Mouse (Mus musculus): ENCODE measurements at regions not wholly inside any gene's neighbourhood (a gene's known extent, or its start where the extent isn't known, plus 50 kb on each side); places are given as distances from the start of the nearest gene placed in this dataset.
A peak's percentile ranks its signal among the peaks of the same experiment; 100 is the strongest.

DNA sequence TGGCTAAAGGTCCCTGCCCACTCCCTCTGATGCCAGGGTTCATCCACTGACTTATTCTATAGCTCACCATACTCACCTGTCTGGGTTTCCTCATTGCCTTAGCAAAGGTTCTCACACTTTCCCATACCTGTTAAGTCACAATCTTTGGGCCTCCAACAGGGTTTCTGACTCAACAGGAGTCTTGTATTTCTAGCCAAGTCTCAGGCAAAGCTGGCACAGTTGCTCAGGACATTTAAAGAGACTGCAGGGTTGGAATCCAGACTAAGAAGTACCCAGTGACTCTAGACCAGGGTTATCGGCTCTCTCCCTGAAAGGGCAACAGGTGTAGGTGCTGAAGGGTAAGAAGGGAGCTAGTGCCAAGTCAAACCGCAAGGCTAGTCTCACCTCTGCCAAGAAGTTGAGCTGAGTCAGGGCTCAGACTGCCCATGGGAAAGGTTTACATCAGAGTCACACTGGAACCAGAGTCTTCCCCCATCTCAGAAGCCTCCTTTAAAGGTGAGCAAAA lies 622.4 kb downstream of the Rnf144a start:
- Histone ChIP-seq H3K4me1 (no peaks in the 10 kb centered on the region), H3K27ac (no peak overlapping the region), H3K9me3 (no peaks in the 10 kb centered on the region), H3K4me3 (no peak overlapping the region), H3K9ac (no peak overlapping the region), H3K36me3 (no peaks in the 10 kb centered on the region), H3K27me3 (no peaks in the 10 kb centered on the region), H3K4me2 (no peak overlapping the region)
- 88% methylated on average over 2 of the region's 2 CpGs for WGBS
- ATAC-seq (ENCODE audit: borderline replicate concordance, extremely low read depth, low FRiP score, low TSS enrichment), result no peak

DNA sequence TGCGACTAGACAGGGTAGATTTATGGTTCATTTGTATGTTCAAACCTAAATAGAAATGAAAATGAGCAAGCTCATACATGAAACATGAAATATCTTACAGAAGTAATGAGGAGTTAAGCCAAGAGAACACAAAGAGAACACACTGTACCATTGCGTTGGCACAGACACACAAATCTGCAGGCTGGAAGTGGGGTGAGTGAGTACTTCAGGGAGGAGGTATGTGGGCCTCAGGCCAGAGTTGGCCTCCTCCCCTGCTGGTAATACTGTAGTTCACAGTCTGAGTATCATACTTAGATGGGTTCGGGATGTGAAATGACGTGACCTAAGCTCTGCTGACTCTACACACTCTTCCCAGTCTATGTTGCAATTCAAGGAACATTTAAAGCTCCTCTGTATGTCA lies 624.1 kb downstream of the Rnf144a start:
- H3K4me1 ChIP-seq, result peaks cover 6% of the 10 kb centered on the region; the same call in 1 of the 2 replicates
- no peak for ATAC-seq (ENCODE audit: borderline replicate concordance, extremely low read depth, low FRiP score, low TSS enrichment)
- no peaks in the 10 kb centered on the region for H3K9me3 ChIP-seq
- H3K4me3 ChIP-seq, result no peak overlapping the region
- H3K4me2 ChIP-seq, result no peak overlapping the region
- 73% methylated on average over 4 of the region's 4 CpGs for WGBS
- no peaks in the 10 kb centered on the region for H3K36me3 ChIP-seq
- H3K27ac ChIP-seq, result no peak overlapping the region
- no peaks in the 10 kb centered on the region for H3K27me3 ChIP-seq
- H3K9ac ChIP-seq, result no peak overlapping the region

DNA sequence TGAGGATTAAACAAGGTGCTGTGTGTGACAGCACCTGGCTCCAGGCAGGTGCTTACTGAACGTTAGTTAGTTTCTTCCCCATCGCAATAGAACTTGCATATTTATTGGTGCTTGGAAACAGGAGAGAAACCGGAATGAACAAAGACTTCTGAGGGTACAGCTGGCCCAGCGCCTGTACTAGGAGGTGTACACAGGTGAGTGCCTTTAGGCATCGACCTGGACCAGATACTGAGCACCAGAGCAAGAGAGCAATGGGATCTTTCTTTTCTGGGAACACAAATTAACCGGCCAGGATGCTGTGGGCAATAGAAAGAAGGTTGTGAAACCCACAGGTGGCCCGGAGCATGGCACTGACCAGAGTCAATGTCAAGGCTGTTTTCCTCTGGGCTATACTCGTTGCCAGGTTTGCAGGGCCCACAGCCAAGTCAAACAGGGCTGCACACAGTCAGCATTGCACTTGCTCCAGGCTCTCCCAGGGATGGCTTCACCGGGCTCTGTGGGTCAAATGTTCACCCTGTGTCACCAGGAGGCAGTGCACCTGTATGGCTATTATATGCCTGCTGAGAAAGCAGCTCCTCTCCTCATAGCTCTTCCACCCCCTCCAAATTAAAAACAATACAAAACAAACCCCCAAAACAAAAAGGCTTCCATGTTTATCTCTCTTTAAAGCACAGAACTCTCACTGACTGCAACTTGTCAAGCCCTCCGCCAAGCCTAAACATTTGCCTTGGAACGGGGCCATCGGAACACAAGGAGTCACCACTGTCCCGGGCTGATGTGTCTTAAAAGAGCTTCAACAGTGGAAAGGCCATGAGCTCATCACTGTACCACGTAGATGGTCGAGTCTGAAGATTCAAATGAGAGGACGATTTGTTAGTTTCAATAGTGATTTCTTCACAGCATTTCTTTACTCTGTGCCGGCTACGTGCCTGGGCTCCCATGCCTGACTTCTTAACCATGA lies 629.1 kb downstream of the Rnf144a start:
- Histone ChIP-seq H3K9ac (no peak overlapping the region), H3K4me1 (peaks cover 15% of the 10 kb centered on the region; the same call in 1 of the 2 replicates), H3K4me3 (no peak overlapping the region), H3K4me2 (no peak overlapping the region), H3K36me3 (no peaks in the 10 kb centered on the region), H3K9me3 (no peaks in the 10 kb centered on the region), H3K27me3 (no peaks in the 10 kb centered on the region), H3K27ac (peak overlapping the region; percentile 10; the same call in 1 of the 2 replicates)
- peak; percentile 73; the same call in 1 of the 2 replicates for ATAC-seq (ENCODE audit: borderline replicate concordance, extremely low read depth, low FRiP score, low TSS enrichment)
- 51% methylated on average over 18 of the region's 18 CpGs for WGBS

DNA sequence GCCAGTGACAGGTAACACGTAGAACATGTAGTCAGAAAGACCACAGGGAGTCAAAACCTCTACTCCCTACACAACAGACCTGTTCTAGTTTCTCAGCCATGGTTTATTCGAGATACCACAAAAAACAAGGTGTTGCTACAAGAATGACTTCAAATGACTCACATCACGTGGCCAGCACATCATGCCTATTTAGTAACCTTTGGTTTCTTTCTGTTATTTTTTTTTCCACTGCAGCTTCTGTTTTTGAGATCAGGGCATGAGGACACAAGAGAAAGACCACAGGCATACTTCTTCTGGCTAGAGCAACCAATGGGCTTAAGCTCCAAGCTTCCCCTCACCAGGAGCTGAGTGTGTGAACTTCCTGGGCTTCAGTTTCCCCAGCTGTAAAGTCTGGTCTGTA lies 630.7 kb downstream of the Rnf144a start:
- 76% methylated on average over 3 of the region's 3 CpGs for WGBS
- Histone ChIP-seq H3K4me3 (no peak overlapping the region), H3K4me2 (no peak overlapping the region), H3K4me1 (peaks cover 15% of the 10 kb centered on the region; the same call in 1 of the 2 replicates), H3K9ac (no peak overlapping the region), H3K27ac (no peak overlapping the region), H3K9me3 (no peaks in the 10 kb centered on the region), H3K36me3 (no peaks in the 10 kb centered on the region), H3K27me3 (no peaks in the 10 kb centered on the region)
- no peak for ATAC-seq (ENCODE audit: borderline replicate concordance, extremely low read depth, low FRiP score, low TSS enrichment)

DNA sequence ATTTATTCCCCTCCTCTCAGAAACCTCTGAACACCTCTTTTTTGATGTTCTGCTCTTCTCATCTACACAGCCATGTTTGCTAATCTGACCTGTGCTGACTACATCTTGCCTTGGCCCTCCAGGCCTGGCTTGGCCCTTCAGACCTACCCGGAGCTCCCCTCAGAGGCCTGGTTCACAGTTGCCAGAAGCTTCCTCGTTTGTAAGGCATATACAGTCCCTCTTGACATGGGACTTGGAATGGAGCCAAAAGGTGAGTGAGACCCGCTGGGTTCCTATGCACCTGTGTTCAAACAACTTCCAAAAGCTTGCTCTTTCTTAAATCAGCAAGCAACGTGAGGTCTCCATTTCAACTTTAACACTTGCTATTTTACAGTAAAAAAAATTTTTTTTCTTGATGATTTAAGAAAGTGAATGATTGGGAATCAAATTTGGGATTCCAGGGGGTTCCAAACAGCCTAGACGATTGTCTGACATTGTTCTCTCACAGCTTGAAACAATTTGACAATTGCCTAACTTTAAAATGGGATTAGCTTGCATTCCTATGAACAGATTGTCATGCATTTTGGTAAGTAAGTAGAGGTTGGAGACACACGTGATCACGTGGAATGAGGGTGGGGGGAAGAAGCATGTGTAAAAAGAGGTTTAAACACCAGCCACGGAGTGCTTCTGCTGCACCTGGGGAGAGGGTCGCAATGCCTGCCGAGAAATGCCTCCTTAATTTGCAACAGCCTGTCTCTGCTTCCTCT lies 631.9 kb downstream of the Rnf144a start:
- ATAC-seq (ENCODE audit: borderline replicate concordance, extremely low read depth, low FRiP score, low TSS enrichment), result peak; percentile 39; the same call in 1 of the 2 replicates

DNA sequence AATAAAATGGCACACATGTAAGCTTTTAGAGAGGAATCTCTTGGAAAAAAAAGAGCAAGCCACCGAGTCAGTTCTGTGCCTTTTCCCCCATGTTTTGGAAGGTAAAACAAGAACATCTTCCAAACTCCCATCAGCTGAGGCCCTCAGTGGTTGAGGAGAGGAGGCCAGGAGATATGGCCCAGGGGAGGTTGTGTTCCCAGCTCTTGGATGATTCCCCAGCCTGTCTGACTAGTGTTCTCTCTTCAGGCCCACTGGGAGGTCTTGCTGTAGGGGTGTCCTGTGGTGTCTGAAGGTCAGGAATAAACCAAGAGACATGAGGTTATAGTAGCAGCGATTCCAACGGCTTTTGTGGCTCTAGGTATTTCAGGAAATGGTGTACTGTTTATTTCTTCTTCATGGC lies 643.2 kb downstream of the Rnf144a start:
- WGBS, result 88% methylated on average over 3 of the region's 3 CpGs
- Histone ChIP-seq H3K27ac (no peak overlapping the region), H3K9ac (no peak overlapping the region), H3K4me3 (no peak overlapping the region), H3K36me3 (no peaks in the 10 kb centered on the region), H3K4me1 (no peaks in the 10 kb centered on the region), H3K9me3 (no peaks in the 10 kb centered on the region), H3K4me2 (no peak overlapping the region), H3K27me3 (no peaks in the 10 kb centered on the region)
- ATAC-seq (ENCODE audit: borderline replicate concordance, extremely low read depth, low FRiP score, low TSS enrichment), result no peak

More for the DNA sequence above, 631.9 kb downstream of the Rnf144a start:
- Histone ChIP-seq H3K9me3 (no peaks in the 10 kb centered on the region), H3K4me1 (peaks cover 15% of the 10 kb centered on the region; the same call in 1 of the 2 replicates), H3K27ac (no peak overlapping the region), H3K36me3 (no peaks in the 10 kb centered on the region), H3K4me3 (no peak overlapping the region), H3K4me2 (no peak overlapping the region), H3K9ac (no peak overlapping the region), H3K27me3 (no peaks in the 10 kb centered on the region)
- 46% methylated on average over 10 of the region's 10 CpGs for WGBS

DNA sequence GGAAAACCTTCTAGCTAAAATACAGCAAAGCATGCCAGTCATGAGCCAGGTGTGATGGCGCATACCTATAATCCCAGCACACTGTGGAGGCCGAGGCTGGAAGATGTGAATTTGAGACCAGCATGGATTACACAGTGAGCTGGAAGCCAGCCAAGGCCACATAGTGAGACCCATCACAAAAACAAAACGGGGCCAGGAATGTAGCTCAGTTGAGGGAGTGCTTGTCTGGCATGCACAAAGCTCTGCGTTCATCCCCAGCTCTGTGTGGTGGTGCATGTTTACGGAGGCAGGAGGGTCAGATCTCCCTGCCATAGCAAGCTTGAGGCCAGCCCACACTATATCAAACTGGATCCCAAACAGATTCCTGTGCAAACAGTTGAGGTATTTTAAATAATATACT lies 646.4 kb downstream of the Rnf144a start:
- no peaks in the 10 kb centered on the region for H3K36me3 ChIP-seq
- H3K9ac ChIP-seq, result no peak overlapping the region
- no peaks in the 10 kb centered on the region for H3K9me3 ChIP-seq
- H3K27me3 ChIP-seq, result no peaks in the 10 kb centered on the region
- no peak for ATAC-seq (ENCODE audit: borderline replicate concordance, extremely low read depth, low FRiP score, low TSS enrichment)
- H3K4me3 ChIP-seq, result no peak overlapping the region
- no peak overlapping the region for H3K4me2 ChIP-seq
- H3K27ac ChIP-seq, result no peak overlapping the region
- H3K4me1 ChIP-seq, result no peaks in the 10 kb centered on the region
- 32% methylated on average over 5 of the region's 5 CpGs for WGBS

DNA sequence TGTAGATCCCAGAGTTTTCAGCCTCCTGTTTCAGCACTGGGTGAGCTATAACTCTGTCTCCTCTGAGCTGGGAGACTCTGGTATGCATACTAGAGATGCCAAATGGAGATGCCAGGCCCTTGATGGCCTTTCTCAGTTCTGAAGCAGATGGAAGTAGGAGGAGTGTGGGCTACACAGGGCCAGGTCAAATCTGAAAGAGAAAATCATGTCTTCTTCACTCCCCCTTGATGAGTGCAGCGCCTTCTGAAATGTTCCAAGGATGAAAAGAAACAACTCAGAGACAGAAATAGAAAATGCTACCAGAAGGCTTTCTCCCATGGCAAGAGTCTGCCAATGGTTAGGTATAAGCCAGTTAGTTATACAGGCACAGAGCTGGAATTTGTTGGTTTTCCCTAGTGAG lies 652.0 kb downstream of the Rnf144a start:
- no peak overlapping the region for H3K4me2 ChIP-seq
- H3K9ac ChIP-seq, result no peak overlapping the region
- H3K27ac ChIP-seq, result no peak overlapping the region
- 97% methylated on average over 1 of the region's 1 CpGs for WGBS
- no peaks in the 10 kb centered on the region for H3K9me3 ChIP-seq
- H3K36me3 ChIP-seq, result no peaks in the 10 kb centered on the region
- no peak for ATAC-seq (ENCODE audit: borderline replicate concordance, extremely low read depth, low FRiP score, low TSS enrichment)
- no peaks in the 10 kb centered on the region for H3K4me1 ChIP-seq
- no peak overlapping the region for H3K4me3 ChIP-seq
- no peaks in the 10 kb centered on the region for H3K27me3 ChIP-seq

DNA sequence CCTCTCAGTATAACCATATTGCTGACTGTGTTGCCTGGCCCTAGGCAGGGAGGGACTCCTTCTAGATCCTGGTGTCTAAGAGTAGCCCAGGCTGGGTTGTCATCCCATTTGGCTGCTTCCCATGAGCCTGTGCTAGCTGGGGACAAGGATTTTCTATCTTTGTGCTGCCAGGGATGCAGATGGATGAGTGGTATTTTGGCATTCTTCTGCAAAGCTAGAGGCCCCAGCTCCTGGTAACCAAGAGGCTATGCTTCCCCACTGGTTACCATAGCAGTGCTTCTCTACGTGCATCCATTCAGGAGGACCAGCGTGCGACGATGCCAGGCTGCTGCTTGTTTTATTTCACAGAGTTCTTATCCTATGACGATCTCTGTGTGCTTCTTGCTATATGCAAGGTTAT lies 658.0 kb downstream of the Rnf144a start:
- 88% methylated on average over 5 of the region's 5 CpGs for WGBS
- Histone ChIP-seq H3K4me1 (no peaks in the 10 kb centered on the region), H3K27me3 (no peaks in the 10 kb centered on the region), H3K9ac (no peak overlapping the region), H3K9me3 (no peaks in the 10 kb centered on the region), H3K36me3 (no peaks in the 10 kb centered on the region), H3K27ac (no peak overlapping the region), H3K4me3 (no peak overlapping the region), H3K4me2 (no peak overlapping the region)
- no peak for ATAC-seq (ENCODE audit: borderline replicate concordance, extremely low read depth, low FRiP score, low TSS enrichment)

DNA sequence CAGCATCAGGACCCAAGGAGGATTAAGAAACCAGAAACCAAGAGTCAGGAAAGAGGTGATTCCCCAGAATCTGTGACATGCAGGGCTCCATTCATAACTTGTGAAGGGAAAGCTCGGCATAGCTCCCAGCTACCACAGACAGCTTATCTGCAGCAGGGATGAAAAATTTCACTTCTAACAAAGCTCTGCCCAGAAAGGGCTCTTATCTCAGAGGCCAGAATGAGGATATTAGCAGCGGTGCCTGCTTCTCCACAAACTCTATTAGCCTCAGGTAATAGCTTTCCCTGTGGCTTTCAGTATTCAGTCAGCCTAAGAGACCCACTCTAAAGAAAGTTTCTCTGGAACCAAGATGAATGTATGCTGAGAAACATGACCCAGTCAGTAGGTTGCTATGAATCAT lies 636.9 kb upstream of the Id2 start:
- no peak overlapping the region for H3K27ac ChIP-seq
- no peaks in the 10 kb centered on the region for H3K27me3 ChIP-seq
- no peaks in the 10 kb centered on the region for H3K9me3 ChIP-seq
- H3K4me2 ChIP-seq, result no peak overlapping the region
- no peak overlapping the region for H3K4me3 ChIP-seq
- no peaks in the 10 kb centered on the region for H3K4me1 ChIP-seq
- 15% methylated on average over 2 of the region's 2 CpGs for WGBS
- H3K36me3 ChIP-seq, result no peaks in the 10 kb centered on the region
- H3K9ac ChIP-seq, result no peak overlapping the region
- no peak for ATAC-seq (ENCODE audit: borderline replicate concordance, extremely low read depth, low FRiP score, low TSS enrichment)

DNA sequence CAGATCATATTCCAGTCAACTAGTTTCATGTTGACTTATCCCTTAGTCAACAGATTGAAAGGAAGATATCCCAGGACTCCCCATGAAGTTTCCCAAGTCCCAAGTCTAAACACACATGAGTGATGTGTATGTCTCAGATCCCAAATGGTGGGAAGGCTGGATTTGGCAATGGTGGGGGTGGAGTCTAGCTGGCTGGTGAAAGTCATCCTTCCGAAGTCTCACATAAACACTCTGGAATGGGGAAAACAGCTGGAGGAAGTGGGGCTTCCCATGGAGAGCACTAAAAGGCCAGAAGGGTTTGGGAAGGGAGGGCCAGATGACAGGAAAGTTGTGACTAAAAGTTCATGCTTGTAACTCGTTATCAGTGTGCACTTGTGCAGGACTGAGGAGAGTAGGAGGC lies 628.8 kb upstream of the Id2 start:
- 20% methylated on average over 2 of the region's 2 CpGs for whole genome bisulfite sequencing

DNA sequence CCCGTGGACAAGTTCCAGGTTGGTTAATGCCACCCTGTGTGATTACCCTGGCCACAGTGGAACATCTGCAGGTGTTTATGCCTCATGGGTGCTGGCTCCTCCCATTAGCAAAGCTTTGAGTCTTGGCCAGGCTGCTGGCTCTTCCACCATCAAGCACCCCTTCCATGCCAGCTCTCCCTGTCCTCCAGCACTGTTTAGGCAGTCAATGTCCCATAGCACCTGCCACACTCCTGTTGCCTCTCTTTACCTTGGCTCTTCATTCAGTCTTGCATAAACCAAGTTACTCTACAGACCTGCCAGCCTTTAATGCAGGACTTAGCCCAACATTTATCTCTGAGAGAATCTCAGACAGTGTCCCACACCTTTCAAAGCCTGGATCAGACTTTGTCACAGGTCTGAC lies 614.2 kb upstream of the Id2 start:
- no peak overlapping the region for H3K4me3 ChIP-seq
- 91% methylated on average over 1 of the region's 1 CpGs for WGBS
- H3K27ac ChIP-seq, result no peak overlapping the region
- H3K36me3 ChIP-seq, result no peaks in the 10 kb centered on the region
- ATAC-seq (ENCODE audit: borderline replicate concordance, extremely low read depth, low FRiP score, low TSS enrichment), result no peak
- no peak overlapping the region for H3K9ac ChIP-seq
- no peaks in the 10 kb centered on the region for H3K27me3 ChIP-seq
- H3K4me2 ChIP-seq, result no peak overlapping the region
- no peaks in the 10 kb centered on the region for H3K4me1 ChIP-seq
- no peaks in the 10 kb centered on the region for H3K9me3 ChIP-seq

More for the DNA sequence above, 628.8 kb upstream of the Id2 start:
- no peak overlapping the region for H3K27ac ChIP-seq
- no peak overlapping the region for H3K9ac ChIP-seq
- no peak overlapping the region for H3K4me3 ChIP-seq
- no peaks in the 10 kb centered on the region for H3K9me3 ChIP-seq
- no peak overlapping the region for H3K4me2 ChIP-seq
- ATAC-seq (ENCODE audit: borderline replicate concordance, extremely low read depth, low FRiP score, low TSS enrichment), result peak; percentile 65; the same call in 1 of the 2 replicates
- H3K36me3 ChIP-seq, result no peaks in the 10 kb centered on the region
- no peaks in the 10 kb centered on the region for H3K27me3 ChIP-seq
- H3K4me1 ChIP-seq, result no peaks in the 10 kb centered on the region
